Mouse (Mus musculus): ENCODE results near the gene Rpap1.
"Not testable (repeated sequence)": the region's sequence is repeated elsewhere in the genome, so short reads cannot be mapped to it uniquely, and the experiment has no call there.

The Rpap1 gene

DNA sequence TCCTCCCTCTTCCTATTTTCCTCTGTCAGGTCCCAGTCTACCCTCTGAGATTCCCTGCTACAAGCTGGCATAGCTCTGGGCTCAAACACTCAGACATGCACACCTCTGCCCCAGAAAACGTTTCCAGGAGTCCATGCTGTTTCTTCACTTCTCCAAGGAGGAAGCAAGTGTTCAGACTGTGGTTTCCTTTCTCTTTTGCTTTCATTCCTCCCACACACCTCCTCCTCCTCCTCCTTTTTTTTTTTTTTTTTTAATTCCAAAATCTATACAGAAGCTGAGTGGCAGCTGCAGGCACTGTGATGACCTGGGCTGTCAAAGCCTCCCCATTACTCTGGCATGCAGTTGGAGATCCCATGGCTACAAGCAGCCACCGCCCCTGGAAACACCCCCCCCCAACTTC, 46.8 kb downstream of the Rpap1 start:
- DNase-seq (ENCODE audit: low spot score): no peak

GRCm38 (mm10) chr2:119737124-119737523, 50.2 kb downstream of the Rpap1 start:
- no peak for DNase-seq (ENCODE audit: low spot score)

DNA sequence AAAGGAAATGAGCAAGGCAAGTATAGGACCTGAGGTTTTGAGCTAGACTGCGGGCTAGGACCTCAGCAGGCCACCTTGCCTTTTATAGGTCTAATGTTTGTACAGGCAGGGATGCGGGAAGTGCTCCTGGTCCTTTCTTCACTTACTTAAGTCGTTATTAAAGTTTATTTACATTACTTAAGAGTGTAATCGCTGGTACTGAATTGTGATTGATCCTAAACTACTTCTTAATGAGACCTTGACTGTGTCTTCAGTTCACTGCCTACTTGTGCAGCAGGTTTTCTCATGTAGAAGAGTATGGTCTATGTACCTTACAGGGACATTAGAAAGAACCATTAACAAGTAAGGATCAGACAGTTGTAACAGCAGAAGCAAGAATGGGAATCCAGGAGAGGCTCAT, 56.6 kb downstream of the Rpap1 start:
- DNase-seq (ENCODE audit: low spot score): no peak

DNA sequence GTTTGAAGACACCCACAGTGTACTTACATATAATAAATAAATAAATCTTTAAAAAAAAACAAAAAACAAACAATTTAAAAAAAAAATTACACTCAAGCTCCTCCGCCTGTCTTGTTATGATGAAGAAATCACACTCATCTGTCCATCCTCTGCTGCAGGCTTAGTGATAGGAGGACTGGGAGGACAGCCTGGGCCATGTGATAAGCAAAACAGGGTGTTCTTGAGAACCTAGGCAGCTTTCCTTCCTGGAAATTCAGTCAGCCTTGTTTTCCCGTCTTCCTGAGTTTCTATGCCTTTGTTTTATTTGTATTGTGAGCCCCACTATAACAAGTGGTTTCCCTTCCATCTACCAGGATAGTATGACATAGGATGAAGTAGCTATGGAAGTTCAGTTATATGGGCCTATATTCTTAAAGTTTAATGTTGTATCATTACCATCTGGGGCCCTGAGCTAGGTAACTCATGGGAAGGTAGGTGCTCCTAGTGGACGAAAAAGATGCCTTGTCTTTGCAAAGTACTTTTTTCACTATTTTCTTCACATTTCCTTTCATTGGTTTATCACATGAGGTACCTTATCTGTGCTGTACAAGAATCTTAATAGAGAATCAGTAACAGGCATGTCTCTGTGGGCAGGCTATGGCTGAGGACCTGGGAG, 59.4 kb downstream of the Rpap1 start:
- no peak for DNase-seq (ENCODE audit: low spot score)

DNA sequence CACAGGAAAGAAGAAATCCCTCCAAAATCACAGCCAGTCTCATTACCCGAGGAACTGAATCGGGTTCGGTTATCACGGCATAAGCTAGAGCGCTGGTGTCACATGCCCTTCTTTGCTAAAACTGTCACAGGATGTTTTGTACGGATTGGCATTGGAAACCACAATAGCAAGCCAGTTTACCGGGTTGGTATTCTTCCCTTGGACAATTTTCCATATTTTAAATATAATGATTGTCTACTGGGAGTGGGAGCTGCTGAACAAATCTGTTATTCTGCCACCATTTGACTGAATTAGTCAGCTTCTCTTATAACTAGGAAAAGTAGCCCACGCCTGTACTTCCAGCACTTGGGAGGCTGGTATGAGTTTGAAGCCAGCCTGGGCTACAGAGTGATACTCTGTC, 66.3 kb downstream of the Rpap1 start:
- no peak for DNase-seq (ENCODE audit: low spot score)

DNA sequence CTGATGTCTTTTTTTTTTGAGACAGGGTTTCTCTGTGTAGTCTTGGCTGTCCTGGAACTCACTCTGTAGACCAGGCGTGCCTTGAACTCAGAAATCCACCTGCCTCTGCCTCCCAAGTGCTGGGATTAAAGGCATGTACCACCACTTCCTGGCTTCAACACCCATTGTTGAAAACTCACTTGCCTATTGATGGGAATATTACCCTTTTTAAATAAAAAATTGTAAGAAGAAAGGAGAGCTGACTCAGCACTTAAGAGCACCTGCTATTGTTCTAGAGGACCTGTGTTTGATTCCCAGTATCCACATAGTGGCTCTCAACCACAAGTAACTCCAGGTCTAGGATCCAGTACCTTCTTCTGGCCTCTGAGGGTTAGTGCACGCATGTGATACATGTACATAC, 71.5 kb downstream of the Rpap1 start:
- not testable (repeated sequence) for DNase-seq (ENCODE audit: low spot score)

All from testis, postnatal 10 days (tissue).